Mouse (Mus musculus) megakaryocyte, embryonic 14.5 days (primary cell): Measurements from ENCODE around the gene Olfr414. TPM values are rescaled to one million over a fixed set of nuclear protein-coding genes. Genes with fewer than 3 reads are reported as not detected.

Experiments
- H3K27me3 ChIP-seq: replicated peaks from 2 replicates; pipeline ENCODE3; 2012; ENCODE audit warnings: inconsistent platforms
- H3K36me3 ChIP-seq: replicated peaks from 2 replicates; pipeline ENCODE3; 2012; ENCODE audit warnings: low read length, inconsistent platforms, mixed read lengths
- H3K4me1 ChIP-seq: 2 replicates; pipeline ENCODE4 v1.6.1; 2012; ENCODE audit warnings: inconsistent platforms
- H3K4me3 ChIP-seq: replicated peaks from 2 replicates; pipeline ENCODE3; 2012; ENCODE audit warnings: moderate library complexity, mild to moderate bottlenecking, inconsistent platforms
- H3K9me3 ChIP-seq: 2 replicates; pipeline ENCODE4 v1.6.1; 2012; ENCODE audit warnings: inconsistent platforms
- FLI1 ChIP-seq: IDR thresholded peaks from 2 replicates; pipeline ENCODE4 v1.6.1; 2012; ENCODE audit warnings: low read length, inconsistent platforms, mixed read lengths
- GATA1 ChIP-seq: IDR thresholded peaks from 3 replicates; pipeline ENCODE4 v1.6.1; 2012; ENCODE audit warnings: mixed read lengths, low read length, inconsistent platforms, borderline replicate concordance
- polyA plus RNA-seq: library from polyadenylated mRNA; stranded (reverse); fragments of >175 nt; gene quantifications from 2 replicates; pipeline ENCODE4 v1.2.3, GENCODE M21; 2012; ENCODE audit warnings: low replicate concordance; ENCODE audit not compliant: insufficient read depth

Gene Olfr414
- not detected in 2 replicates for polyA plus RNA-seq

DNA sequence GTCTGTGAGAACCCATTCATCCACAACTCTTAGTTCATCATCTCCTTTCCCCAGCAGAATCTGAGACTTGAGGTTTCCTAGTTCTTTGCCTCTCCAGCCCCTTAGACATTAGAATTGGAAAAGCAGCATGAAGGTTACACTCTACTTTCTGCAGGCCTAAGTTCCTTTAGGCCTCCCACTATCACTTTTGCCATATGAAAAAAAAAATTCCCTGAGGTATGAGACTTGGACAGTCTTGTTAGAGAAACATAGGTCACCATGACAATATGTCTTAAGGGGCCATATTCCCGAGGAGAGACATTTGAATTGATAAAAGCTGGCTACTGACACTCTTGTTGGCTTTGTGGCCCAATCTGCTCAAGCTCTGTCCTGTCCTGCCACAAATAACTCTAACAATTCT, at the start of gene Olfr414:
Gene Olfr414 (plus strand): TSS at position 301 of the 400 bp plus-strand sequence.
- Histone ChIP-seq H3K27me3 (no peaks in the 10 kb centered on the region), H3K9me3 (no peaks in the 10 kb centered on the region), H3K36me3 (no peaks in the 10 kb centered on the region), H3K4me3 (no peak within 1 kb of the TSS), H3K4me1 (peaks cover 4% of the 10 kb centered on the region; the same call in 1 of the 2 replicates)
- TF ChIP-seq FLI1 = no peak
- TF ChIP-seq GATA1 = no peak

DNA sequence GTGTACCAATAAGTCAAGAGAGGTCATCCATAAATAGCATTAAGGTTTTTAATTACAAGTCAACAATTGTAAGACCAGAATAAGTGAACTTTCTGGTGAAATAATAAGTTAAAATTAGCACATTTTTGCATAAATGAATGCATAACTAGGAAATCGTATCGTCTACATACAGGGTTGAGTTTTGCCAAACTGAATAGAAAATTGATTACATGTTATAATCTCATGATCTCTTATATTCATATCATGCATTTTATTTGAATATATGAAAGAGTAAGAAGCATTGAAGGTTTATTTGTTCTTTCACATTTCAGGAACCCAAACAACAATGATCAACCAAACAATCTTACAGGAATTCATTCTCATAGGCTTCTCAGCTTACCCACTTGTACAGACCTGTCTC, 33.1 kb upstream of the Olfr414 start, which contains the start of gene Olfr248:
Gene Olfr248 (plus strand): TSS at position 301 of the 400 bp plus-strand sequence.
- Histone ChIP-seq H3K27me3 (no peaks in the 10 kb centered on the region), H3K4me1 (no peaks in the 10 kb centered on the region; the same call in 1 of the 2 replicates), H3K4me3 (no peak within 1 kb of the TSS), H3K9me3 (no peaks in the 10 kb centered on the region), H3K36me3 (no peaks in the 10 kb centered on the region)
- no peak for TF ChIP-seq FLI1

DNA sequence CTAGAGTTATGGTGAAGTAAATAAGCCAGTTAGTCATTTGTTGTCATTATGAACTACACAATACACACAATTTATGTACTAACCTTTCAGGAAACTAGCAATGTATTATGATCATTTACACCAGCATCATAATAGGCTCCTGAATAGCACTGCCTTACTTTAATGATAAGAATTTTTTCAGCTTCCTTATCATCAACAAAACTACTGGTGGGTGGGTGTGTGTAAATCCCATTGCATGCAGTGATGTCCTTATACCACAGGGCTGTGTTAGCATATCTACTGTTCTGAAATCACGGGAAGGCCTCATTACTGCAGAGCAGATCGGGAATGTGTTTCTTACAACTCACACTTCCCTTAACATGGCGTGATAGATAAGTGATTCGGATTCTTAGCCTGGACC, 905 bp upstream of the Olfr414 start:
- no peak overlapping the region for H3K4me3 ChIP-seq
- no peaks in the 10 kb centered on the region for H3K27me3 ChIP-seq
- H3K4me1 ChIP-seq = peaks cover 4% of the 10 kb centered on the region; the same call in 1 of the 2 replicates
- no peaks in the 10 kb centered on the region for H3K36me3 ChIP-seq
- TF ChIP-seq GATA1 = no peak
- TF ChIP-seq FLI1 = no peak
- no peaks in the 10 kb centered on the region for H3K9me3 ChIP-seq

DNA sequence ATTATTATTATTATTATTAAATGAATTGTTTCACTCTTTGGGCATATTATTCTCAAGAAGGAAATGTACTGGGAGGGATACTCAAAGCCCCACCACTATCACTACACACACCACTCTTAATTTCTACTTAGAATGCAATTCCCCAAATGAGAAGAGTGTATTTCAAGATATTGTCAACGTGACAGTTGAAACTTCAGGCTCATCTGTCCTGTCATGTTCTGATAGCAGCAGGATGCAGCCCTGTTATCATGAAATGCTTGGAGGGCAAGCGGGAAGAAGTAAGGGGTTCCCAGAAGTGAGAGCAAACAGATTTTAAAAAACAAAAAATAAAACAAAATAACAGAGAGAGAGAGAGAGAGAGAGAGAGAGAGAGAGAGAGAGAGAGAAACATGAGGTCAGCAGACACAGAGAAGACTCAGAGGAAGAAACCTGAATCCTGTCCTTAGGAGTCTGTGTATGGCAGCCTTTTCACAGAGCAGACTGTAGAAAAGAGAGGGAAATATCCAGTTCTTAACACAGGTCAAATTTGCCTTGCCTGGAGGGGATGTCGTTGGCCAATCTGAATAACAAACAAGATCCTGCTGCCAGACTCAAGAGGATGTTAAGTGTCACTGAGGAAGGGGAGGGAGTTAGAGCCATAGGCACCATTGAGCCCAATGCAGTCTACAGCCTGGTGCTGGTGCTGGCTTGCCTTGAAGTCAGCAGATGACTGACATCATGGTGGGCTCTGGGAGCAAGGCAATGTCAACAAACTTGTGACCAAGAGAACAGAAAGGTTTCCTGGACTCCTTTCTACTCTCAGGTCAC, 2.5 kb downstream of the Olfr414 start:
- Histone ChIP-seq H3K36me3 (no peaks in the 10 kb centered on the region), H3K4me1 (peaks cover 4% of the 10 kb centered on the region; the same call in 1 of the 2 replicates), H3K27me3 (no peaks in the 10 kb centered on the region), H3K4me3 (peak overlapping the region; percentile 62), H3K9me3 (no peaks in the 10 kb centered on the region)
- TF ChIP-seq FLI1 = no peak

DNA sequence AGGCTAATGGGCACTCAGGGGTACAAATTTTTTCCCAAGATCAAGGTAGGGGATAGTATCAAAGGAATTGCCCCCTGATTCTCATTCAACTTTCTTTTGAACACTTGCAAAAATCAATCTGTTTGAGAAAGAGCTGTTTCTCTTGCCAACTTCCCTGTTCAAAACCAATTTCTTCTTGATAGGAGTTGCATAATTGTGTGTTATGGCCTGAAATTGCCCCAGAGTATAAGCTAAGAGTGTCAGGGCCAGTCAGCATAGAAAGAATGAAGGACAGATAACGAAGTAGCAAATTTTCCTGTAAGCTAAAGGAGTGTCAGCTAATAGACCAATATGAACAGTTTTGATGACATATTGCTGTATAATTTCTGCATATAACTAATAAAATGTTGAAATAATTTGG, 3.5 kb downstream of the Olfr414 start:
- H3K4me3 ChIP-seq = no peak overlapping the region
- no peak for TF ChIP-seq FLI1
- TF ChIP-seq GATA1 = no peak
- H3K4me1 ChIP-seq = peaks cover 4% of the 10 kb centered on the region; the same call in 1 of the 2 replicates
- H3K27me3 ChIP-seq = no peaks in the 10 kb centered on the region
- no peaks in the 10 kb centered on the region for H3K36me3 ChIP-seq
- no peaks in the 10 kb centered on the region for H3K9me3 ChIP-seq

DNA sequence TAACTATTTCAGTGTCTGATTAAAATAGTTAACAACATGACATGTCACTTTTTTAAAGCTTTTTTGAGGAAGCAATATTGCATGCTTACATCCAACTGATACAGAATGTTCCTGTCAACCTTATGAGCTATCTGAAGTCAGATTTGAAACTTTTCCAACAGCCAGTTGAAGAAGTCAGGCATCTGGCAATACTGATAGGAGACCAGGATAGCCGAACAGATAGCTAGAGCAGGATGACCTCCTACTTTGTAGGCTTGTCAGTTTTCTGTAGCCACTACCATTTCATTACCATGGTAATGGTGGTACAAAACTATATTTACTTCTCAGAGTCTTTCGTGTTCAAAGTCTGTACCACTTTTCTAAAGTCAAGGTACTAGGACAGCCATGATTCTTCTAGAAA, 4.5 kb downstream of the Olfr414 start:
- H3K4me1 ChIP-seq = peaks cover 4% of the 10 kb centered on the region; the same call in 1 of the 2 replicates
- TF ChIP-seq GATA1 (no peak), FLI1 (no peak)
- no peak overlapping the region for H3K4me3 ChIP-seq
- no peaks in the 10 kb centered on the region for H3K9me3 ChIP-seq
- no peaks in the 10 kb centered on the region for H3K27me3 ChIP-seq
- no peaks in the 10 kb centered on the region for H3K36me3 ChIP-seq

DNA sequence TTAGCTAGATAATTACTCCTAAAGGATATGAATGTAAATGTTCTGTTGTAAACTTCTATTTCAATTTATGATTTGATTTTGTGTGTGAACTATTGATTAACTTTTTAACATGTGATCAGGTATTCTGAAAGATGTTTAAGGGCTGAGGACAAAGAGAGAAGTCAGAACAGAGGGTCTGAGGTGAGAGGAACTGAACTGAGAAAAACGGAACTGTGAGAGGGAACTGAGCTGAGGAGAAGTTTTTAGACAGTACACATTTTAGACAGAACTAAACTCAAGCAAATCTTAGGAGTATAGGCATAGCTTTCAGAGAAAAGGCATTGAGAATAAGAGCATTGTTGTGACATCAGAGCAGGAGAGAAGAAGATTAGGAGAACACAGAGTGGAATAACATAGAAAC, 10.3 kb downstream of the Olfr414 start:
- Histone ChIP-seq H3K9me3 (no peaks in the 10 kb centered on the region), H3K4me3 (no peak overlapping the region), H3K27me3 (no peaks in the 10 kb centered on the region), H3K4me1 (no peaks in the 10 kb centered on the region), H3K36me3 (no peaks in the 10 kb centered on the region)
- no peak for TF ChIP-seq GATA1
- no peak for TF ChIP-seq FLI1

DNA sequence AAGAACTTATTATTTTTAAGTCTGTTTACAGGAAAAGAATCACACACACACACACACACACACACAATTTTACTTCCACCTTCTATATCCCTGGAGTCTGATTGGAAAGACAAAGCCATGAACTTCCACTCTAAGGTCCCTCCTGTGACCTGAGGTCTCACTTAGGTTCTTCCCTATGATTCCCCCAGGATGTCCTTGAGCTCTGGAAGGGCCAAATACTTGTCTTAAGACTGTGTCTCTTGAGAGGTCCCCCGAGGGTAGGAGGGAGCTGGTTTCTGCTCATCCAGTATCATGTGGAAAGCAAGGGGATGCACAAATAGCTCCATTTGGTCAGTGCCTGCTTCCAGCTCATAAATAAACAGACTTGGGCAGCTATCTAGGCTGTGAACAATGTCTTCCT, 17.9 kb downstream of the Olfr414 start, which contains the start of gene Olfr220:
Gene Olfr220 (plus strand): TSS at position 301 of the 400 bp plus-strand sequence.
- Histone ChIP-seq H3K9me3 (no peaks in the 10 kb centered on the region), H3K36me3 (no peaks in the 10 kb centered on the region), H3K4me1 (no peaks in the 10 kb centered on the region), H3K4me3 (no peak within 1 kb of the TSS), H3K27me3 (no peaks in the 10 kb centered on the region)
- TF ChIP-seq FLI1 (no peak), GATA1 (no peak)

DNA sequence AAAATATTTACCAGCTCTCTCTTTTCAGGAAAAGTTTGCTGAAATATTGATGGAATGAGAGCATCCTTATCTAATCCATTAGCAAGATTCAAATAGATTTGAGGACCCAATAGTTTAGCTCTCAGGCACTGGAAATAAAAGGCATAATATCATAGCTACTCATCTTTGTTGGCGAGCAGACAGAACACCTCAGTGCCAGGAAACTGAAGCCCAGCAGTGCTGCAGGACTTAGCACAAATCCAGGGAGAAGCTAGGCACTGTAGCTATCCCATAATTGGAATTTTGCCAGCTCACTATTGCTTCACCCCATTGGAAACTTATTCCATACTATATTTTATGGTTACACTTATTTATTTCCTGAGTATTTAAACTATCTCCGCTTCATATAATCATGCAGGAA, 31.2 kb downstream of the Olfr414 start:
- H3K9me3 ChIP-seq = no peaks in the 10 kb centered on the region
- H3K4me1 ChIP-seq = no peaks in the 10 kb centered on the region
- H3K27me3 ChIP-seq = no peaks in the 10 kb centered on the region
- no peak overlapping the region for H3K4me3 ChIP-seq
- no peak for TF ChIP-seq FLI1
- TF ChIP-seq GATA1 = no peak
- H3K36me3 ChIP-seq = no peaks in the 10 kb centered on the region

DNA sequence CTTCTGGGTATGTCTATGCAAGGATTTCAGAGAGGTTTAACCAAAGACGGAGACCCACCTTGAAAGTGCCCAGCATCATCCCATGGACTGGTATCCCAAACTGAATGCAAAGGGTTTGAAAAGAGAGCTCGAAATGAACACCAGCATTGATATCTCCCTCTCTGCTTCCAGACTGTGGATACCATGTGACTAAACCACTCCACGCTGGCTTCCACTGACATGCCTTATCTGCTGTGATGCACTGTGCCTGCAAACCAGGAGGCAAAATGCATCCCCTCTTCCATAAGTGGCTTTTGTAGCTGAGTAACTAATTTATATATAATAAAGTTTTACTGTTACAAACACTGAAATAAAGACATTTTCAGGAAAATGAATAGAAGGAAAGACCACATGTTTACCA, 41.5 kb downstream of the Olfr414 start:
- Histone ChIP-seq H3K27me3 (peaks cover 3% of the 10 kb centered on the region), H3K36me3 (no peaks in the 10 kb centered on the region), H3K4me1 (peaks cover 10% of the 10 kb centered on the region), H3K4me3 (no peak overlapping the region), H3K9me3 (no peaks in the 10 kb centered on the region)
- TF ChIP-seq FLI1 = no peak
- TF ChIP-seq GATA1 = no peak

DNA sequence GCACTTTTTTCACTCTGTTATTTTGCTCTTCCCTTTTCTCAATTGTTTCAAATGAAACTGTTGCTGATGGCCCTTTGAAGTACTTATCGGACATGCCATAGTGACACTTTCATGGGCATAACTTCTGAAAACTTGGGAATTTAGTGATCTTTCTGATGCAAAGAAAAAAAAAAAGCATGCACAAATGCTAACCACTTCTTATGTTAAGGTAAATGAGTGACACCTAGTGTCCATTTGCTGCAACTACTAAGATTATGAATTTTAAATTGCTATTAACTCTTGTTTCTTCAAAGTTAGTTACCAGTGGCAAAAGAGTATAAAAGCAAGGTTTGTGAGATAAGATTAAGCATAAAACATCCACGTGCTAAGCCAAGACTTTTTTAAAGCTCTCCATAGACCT, 42.4 kb downstream of the Olfr414 start:
- no peak for TF ChIP-seq GATA1
- no peak for TF ChIP-seq FLI1
- peaks cover 10% of the 10 kb centered on the region for H3K4me1 ChIP-seq

More for the DNA sequence above, 42.4 kb downstream of the Olfr414 start:
- no peaks in the 10 kb centered on the region for H3K9me3 ChIP-seq
- H3K4me3 ChIP-seq = no peak overlapping the region
- peaks cover 3% of the 10 kb centered on the region for H3K27me3 ChIP-seq
- H3K36me3 ChIP-seq = no peaks in the 10 kb centered on the region
